Mouse (Mus musculus): ENCODE measurements around the gene Trim47. TPM values are rescaled to one million over a fixed set of nuclear protein-coding genes. Genes with fewer than 3 reads are reported as not detected.
"Not testable (repeated sequence)": the region's sequence is repeated elsewhere in the genome, so short reads cannot be mapped to it uniquely, and the experiment has no call there.

The Trim47 gene
- total RNA-seq, 2 experiments from 2014 or later: 7.3 to 7.9 TPM

DNA sequence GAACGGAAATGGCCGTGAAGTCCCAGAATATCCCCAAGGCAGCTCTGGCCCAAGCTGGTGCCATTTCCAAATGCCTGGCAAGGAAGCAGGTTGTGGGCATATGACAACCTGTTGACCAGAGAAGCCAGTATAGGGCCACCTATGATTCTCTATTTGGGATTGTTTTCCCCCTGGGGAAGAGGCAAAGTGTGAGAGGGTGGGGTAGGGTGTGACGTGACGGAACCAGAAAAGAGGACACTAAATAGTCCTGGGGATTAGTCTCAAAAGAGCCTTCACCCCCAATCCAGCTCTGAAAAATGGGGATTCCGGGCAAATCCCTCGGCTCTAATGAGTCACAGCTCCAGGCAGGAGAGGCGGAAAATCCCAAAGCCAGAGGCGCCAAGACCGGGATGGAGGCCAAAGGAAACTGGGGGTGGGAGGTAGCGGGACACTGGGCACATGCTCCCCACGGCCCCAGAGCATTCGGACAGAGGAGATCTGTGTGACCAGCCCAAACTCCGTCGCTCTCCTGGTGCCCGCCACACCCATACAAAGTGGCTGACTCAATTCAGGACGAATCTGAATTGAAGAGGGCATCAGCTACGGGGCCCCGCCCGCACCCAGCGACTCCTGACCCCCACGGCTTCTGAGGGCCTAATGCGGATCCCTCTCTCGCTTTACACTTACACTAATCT lies 18.4 kb downstream of the Trim47 start:
- peak in 1 of 2 experiments; percentile 46 for DNase-seq (ENCODE audit: low spot score in 2 of 2)

DNA sequence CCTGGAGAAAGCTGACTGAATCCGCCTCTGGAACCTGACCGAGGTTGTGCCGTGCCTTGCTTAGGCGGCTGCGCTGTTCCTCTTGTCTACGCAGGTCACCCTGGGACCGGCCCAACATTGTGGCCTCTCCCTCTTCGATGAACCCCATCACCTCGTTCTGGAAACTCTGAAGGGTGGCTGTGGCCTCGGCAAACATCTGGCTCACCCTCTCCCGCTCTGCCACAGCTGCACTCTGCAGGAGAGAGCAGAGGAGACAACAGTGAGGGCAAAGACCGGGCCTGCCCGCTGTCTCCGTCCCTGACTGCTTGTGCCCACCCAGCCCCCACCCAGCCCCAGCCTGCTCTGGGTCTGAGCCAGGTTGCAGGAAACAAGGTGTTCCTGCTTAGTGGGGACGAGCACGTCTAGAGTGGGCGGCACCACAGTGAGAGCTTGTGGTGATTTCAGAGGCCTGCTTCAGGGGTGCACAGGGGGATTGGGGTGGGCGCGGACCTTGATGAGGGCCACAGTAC lies 19.2 kb downstream of the Trim47 start:
- no peak for DNase-seq (ENCODE audit: low spot score in 2 of 2)

DNA sequence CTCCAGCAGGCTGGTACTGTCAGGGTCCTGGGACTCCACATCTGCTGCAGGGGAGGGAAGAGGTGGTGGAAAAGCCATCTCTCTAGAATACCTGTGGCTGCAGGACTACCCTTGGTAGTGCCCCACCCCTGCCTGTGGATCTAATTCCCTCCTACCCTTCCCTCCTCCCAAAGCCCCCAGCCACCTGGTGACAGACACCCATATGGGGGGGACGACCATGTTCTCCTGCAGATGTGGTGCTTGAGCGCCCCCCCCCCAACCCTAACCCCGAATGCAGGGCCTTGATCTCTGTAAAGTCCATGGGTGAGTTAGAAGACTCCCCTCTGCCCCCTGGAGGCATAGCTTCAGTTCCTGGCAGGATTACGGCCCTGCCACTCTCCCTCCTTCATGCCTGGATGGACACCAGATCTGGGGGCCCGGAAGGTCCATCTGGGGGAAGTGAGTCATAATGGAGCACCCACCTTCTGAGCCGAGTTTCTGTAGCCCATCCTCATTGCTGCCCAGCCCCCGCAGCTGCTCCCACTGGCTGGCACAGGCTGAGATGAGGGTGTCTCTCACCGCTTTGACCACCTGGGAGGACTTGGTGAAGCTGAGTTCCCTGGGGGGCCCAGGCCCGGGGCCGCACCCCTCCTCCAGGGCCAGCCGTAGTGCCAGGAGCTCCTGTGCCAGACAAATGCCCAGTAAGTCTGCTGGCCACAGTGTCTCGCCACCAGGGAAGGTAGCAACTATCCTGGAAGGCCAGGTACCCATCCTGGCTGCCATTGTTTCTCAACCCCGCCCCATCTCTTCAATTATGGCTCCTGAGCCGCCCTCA lies 19.8 kb downstream of the Trim47 start:
- no peak for DNase-seq (ENCODE audit: low spot score in 2 of 2)

DNA sequence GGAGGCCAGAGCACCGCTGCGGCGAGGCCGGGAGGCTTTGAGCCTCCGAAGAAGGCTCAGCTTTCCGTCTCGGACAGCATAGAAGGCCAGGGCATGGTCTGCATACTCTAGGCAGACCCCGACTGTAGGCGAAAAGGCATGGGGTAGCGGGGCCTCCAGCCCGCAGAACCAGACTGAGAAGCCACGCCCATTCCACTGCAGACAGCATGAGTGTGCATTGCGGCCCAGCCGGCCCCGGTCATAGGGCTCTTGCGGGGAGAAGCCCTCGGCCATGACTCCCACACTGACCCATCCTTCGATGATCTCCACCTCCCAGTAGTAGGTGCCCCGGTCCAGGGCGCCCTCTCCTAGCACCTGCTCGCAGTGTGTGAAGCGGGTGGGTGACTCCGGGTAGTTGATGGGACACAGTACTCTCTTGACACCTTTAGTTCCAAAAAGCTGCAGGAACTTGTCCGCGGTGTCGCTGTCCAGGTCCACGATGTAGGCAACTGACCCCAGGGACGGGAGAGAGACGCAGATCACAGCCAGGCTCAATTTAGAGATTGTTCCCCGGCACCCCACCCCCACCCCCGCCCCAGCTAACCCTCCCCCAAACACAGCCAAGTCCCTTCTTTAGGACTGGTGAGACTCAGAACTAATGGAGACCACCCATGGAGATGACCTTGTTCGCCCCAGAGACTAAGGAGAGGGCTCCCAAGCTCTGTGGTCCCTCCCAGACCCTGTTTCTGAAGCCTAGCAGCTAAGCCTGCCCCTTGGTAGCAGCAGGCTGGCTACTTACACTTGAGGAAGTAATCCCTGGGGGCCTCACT lies 20.7 kb downstream of the Trim47 start:
- DNase-seq (ENCODE audit: low spot score in 2 of 2): no peak

DNA sequence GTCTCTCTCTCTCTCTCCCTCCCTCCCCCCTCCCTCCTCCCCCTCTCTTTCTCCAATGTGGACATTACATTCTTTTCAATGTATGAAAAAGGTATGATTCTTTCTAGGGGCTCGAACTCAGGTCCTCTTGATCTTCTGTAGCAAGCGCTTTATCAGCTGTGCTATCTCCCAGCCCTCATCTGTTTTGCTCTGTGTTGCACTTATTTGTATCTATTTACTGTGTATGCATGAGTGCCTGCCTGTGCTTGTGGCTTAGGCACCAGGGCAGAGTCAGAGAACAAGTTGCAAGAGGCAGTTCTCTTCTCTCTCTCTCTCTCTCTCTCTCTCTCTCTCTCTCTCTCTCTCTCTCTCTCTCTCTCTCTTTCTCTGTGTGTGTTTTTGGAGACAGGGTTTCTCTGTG lies 21.9 kb downstream of the Trim47 start:
- no peak for DNase-seq (ENCODE audit: low spot score in 2 of 2)

DNA sequence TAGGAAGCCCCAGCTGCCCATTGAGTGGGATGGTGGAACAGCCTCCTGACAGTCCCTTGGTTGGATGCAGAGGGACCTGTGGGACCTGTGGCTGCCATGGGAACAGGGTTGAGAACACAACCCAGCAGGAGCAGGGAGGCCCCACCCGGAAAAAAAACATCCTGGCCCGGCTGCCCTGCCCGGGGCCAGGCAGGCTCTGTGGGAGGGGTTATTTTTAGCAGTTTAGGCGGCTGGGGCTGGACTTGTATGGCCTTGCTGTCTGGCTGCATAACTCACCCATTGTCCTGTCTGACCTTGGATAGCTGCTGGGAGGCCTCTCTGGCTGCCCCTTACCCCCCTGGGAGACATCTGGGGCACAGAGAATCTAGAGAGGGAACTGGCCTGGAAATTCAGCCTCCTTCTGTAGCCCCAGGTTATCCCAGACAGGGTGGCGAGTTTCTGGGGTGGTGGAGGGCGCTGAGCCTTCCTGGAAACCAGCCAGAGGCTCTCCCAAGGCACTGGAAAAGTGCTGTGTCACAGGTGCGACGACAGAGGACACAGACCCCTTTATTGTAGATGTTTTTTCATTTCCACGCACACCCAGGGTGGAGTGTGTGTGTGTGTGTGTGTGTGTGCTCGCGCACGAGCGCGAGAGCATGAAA lies 22.9 kb downstream of the Trim47 start:
- no peak for DNase-seq (ENCODE audit: low spot score in 2 of 2)

DNA sequence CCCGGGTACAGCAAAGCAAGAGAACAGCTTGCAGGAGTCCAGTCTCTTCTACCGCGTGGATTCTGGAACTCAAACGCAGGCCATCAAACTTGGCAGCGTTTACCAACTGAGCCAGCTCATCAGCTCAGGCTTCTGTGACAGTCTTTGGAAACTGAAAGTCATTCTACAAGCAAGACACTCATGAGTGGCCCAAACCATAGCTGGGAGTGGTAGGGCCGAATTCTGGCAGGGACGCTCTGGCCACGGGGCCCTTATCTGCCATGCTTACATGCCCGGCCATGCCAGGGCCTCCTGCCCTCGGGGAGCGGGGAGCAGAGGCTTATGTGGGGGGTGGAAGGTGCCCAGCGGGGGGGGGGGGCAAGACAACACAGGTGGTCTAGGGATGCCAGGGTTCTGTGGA lies 23.4 kb downstream of the Trim47 start:
- DNase-seq (ENCODE audit: low spot score in 2 of 2): no peak

DNA sequence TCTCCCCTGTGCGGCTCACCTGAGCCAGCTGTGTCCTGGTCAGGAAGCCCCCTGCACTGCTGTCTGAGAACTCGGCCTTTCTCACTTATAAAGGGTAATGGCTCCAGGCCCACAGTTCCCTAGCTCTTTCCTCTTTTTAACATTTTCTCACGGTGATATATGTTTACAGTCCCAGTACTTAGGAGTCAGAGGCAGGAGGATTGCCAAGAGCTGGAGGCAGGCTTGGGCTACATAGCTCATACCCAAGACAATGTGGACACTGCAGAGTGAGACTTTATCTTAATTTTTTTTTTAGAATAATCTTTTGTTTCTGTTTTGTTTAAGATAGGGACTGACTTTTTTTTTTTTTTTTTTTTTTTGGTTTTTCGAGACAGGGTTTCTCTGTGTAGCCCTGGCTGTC lies 24.5 kb downstream of the Trim47 start:
- DNase-seq (ENCODE audit: low spot score in 2 of 2): no peak

DNA sequence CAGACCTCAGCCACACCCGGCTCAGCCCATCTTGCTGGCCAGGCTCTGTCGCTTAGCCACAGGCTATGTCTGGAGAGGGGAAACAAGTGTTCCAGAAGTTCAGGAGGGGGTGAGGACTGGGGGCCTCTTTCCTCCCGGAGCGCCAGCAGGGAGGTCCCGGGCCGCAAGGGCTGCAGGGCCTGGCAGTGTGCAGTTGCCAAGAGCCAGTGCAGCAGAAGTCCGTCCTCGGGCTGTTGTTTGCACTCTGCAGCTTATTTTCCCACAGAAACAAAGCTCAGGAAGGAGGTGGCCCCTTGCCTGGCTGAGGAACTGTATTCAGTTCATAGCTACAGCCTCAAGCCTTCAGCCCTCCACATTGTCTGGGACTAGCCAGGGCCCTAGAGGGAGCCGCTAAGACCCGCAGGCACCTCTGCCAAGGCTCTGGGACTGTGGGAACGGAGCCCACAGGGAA lies 25.1 kb downstream of the Trim47 start:
- no peak for DNase-seq (ENCODE audit: low spot score in 2 of 2)

DNA sequence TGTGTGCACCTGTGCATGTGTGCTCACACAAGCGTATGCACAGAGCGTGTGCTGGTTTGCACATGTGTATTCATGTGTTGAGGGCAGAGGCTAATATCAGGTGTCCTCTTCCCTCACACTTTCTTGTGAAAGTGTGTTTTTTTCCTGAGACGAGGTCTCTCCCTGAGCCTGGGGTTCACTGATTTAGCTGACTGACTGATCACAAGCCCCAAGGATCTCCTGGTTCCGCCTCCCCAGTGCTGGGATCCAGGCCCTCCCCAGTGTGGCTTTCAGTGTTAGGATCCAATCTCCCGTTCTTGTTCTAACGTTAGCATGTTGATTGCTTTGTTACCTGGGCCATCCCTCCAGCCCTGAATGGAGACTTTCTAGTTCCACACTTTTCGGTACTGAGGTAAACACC lies 26.2 kb downstream of the Trim47 start:
- DNase-seq (ENCODE audit: low spot score in 2 of 2): no peak

DNA sequence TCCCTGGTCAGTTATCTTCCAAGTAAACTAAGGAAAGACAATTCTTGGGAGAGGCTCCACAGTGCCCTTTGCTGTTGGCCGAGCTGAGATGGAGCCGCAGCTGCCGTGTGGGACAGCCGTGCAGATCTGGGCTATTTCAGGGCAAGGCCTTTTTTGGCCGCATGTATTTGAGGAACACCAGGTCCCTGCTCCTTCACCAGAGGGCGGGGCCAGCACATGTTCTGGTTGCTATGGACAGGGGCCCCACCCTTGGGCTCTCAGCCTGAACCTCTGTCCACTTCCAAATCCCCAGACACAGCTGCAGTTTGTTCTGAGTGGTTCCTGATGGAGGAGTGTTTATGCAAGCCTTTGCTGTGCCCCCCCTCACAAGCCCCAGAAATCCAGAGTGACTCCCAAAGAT lies 26.6 kb downstream of the Trim47 start:
- DNase-seq (ENCODE audit: low spot score in 2 of 2): no peak

DNA sequence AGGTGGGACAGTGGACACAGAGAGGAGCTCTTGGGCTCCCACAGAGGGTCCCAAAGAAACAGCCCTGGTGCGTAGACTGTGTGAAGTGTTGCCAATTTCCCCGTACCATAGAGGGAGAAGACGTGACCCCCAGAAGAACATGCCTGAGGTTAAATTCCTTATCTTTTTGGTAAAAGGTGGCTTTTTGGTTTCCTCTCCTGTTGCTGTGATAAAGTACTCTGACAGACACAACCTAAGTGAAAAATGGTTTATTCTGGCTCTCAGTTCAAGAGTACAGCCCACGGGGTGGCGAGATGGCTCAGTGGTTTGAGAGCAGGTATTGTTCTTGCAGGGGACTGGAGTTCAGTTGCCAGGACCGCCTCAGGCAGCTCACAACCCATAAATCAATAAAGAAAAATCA lies 27.5 kb downstream of the Trim47 start:
- no peak for DNase-seq (ENCODE audit: low spot score in 2 of 2)

DNA sequence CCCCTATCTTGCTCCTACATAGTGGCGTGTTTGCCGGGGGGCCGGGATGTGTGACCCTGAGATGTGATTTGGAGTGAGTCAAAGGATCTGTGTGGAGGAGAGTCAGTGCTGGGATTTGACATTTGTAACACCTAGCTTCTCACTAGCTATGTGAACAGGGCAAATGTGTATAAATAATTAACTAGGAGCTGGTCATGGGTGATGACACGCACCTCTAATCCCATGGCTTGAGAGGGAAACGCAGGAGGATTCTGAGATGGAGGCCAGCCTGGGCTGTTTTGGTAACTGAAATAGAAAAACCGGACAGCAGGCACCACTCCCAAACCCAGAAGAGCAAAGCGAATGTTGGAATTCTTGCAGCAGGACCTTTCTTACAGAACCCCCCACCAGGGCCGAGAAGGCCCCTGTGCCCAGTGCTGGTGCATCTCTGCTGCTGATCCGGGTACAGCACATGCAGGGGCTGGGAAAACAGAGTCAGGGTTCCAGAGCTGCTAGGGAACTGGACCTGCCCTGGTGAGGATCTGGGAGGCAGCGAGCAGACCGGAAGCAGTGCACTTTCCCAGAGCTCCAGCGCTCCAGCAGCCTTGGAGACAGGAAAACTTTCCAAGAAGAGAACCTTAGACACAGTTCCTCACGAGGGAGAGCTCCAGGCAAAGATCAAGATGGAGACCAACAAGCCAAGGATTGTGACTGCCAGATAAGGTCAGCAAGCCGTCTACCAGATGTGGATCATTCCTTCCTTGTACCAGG lies 28.1 kb downstream of the Trim47 start:
- no peak for DNase-seq (ENCODE audit: low spot score in 2 of 2)

DNA sequence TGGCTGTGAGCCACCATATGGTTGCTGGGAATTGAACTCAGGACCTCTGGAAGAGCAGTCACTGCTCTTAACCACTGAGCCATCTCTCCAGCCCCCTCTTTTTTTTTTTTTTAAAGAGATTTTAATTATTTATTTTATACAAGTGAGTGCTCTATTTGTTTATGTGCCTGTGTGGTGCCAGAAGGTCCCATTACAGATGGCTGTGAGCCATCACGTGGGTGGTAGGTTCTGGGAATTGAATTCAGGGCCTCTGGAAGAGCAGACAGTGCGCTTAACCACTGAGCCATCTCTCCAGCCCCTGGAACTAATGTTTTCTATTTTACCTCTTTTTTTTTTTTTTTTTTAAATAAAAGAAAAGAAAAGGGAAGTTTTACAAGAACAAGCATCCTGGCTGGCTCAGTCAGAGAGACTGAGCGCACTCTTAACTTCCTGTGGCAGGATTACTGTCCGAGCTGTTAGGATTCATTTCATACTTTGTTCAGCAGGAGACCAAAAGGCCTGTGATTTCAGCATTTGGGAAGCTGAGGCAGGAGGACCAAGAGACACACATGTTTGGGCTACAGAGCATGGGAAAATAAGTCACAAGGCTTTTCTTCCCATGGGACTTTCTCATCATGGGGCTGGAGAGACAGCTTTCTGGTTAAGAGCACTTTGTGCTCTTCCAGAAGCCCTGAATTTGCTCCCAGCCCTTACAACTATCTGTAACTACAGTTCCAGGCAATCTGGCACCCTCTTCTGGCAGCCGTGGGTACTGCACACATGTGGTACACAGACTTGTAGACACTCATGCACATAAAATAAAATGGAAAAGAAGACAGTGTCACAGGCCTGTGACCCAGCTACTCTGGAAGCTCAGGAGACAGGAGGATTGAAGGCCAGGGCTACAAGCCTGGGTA lies 30.5 kb downstream of the Trim47 start:
- DNase-seq (ENCODE audit: low spot score in 2 of 2): no peak

DNA sequence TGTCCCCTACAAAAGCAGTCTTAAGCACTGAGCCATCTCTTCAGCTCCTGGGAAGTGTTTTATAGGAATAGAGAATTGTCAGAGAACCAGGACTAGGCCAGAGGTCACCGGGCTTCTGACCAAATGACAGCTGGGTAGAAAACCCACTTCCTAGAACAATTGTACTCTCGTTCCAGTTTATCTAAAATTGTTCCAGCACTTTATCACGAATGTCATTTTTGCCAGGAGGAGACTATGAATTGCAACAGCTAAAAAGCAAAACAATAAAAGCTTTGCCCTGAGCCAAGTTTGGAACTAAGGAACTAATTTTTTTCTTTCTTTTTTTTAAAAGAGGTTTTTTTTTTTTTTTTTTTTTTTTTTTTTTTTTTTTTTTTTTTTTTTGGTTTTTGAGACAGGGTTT lies 31.4 kb downstream of the Trim47 start:
- DNase-seq (ENCODE audit: low spot score in 2 of 2): no peak

DNA sequence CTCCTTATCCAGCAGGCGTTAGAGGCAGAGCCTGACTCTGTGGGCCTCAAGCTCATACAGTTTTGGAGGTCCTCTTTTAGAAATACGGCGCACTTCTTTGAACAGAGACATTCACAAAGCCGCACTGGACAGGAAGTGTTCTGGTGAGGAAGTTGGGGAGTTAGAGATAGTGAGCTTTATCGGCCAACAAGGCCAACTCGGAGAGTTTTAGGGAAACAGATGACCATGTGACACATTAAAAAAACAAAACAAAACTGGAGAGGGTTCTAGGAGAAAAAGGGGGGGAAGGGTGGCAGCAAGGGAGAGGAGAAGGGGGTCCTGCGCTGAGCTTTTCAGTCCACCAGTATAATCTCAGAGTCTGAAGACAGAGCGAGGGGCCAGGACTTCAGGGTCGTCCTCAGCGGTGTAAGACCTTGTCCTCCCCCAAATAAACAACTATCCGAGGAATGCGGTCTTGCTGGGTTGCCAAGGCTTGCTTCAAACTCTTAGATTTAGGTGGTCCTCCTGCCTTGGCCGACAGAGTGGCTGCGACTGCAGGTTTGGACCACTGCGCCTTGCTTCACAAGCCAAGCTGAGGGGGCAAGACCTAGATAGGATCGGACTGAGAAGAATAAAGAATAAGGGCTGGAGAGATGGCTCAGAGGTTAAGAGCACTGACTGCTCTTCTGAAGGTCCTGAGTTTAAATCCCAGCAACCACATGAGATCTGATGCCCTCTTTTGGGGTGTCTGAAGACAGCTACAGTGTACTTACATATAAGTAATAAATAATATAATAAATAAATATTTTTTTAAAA lies 33.0 kb downstream of the Trim47 start:
- DNase-seq (ENCODE audit: low spot score in 2 of 2): no peak

DNA sequence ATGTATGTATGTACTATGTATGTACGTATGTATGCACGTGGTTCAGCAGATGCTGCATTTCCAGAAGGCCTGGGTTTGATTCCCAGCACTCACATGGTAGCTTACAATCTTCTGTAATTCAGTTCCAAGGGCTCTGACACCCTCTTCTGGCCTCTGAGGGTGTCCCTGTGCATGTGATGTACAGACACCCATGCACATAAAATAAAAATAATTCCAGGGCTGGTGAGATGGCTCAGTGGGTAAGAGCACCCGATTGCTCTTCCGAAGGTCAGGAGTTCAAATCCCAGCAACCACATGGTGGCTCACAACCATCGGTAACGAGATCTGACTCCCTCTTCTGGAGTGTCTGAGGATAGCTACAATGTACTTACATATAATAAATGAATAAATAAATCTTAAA lies 34.1 kb downstream of the Trim47 start:
- DNase-seq (ENCODE audit: low spot score in 2 of 2): not testable (repeated sequence)

DNA sequence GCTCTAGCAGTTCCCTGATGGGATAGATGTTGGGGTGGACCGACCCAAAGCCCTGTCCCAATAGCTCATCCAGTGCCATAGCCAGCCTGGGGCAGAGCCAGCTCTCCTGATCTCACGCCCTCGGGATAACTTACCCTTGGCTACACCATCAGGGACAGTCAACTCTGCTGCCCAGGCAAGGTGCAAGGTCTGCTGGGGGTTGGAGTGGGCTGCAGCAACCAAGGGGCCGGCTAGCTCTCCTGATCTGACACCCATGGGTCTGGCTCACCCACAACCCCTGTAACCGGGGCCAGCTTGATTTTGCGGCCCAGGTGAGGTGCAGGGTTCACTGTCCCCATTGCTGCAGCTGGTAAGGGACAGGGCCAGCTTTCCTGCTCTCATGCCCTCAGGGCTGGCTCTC lies 35.4 kb downstream of the Trim47 start:
- no peak for DNase-seq (ENCODE audit: low spot score in 2 of 2)

DNA sequence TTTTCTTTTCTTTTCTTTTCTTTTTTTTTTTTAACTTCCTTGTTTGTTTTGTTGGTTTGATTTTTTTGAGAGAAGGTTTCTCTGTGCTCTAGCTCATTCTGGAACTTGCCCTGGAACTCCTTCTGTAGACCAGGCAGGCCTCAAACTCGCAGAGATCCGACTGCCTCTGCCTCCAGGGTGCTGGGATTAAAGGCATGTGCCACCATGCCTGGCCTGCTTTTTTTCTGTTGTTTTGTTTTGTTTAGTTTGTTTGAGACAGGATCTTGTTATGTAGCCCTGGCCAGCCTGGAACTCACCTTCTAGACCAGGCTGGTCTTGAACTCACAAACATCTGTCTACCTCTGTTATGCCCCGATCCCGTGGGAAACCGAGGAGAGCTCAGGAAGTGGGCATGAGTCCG lies 37.5 kb downstream of the Trim47 start:
- no peak for DNase-seq (ENCODE audit: low spot score in 2 of 2)
